Comparison of ENCODE assay signal across 22 mouse cellular contexts in the genomic region with DNA sequence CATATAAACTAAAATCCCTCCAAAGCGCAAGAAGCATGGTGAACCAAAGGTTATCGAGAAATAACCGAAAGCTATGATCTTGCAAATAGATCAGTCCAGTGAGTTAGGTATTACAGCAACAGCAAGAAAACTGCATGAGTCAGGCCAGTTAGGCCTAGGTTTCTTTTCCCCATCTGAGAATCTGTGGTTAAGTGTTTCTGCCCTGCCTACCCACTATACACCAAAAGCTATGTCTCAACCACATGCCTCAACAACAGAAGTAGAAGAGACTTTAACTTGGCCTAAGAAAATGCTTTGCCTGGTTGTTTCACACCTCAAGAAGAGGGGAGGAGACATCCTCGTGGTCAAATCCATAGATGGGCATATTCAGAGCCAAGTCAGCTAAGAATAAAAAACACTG.
DNase-seq lines count a peak whose midpoint lies in the region; ATAC-seq and TF ChIP-seq lines count a peak whose summit lies in the region.
"Had no signal": no experiment of that assay in that cellular context is flagged by ENCODE, and none has a peak within 500 bp of the region (broad histone marks: within the 10 kb centered on the region; RNA-seq: fewer than 3 reads in every experiment).

No protein-coding gene starts in this region.

- in situ Hi-C loops in CH12.LX (cut with MboI; ENCODE audit: low pct_ligation_motif_present, low pct_unique_long_range_greater_than_20kb, low sequenced_read_pairs) = no loop called here

- intact Hi-C loops in gastrocnemius, adult 2 months (cut with DNase I) = no loop called here

- H3K9ac ChIP-seq in CH12.LX (ENCODE audit: insufficient read depth, low read depth) = no peak overlapping the region; the same call in 1 of the 2 replicates
- no peak overlapping the region for H3K9ac ChIP-seq in liver, postnatal 0 days (replicated peaks)
- H3K9ac ChIP-seq in hindbrain, embryonic 11.5 days (ENCODE audit: low read depth, low read length) = no peak overlapping the region
- H3K9ac ChIP-seq: forebrain, embryonic 13.5 days; hindbrain, embryonic 13.5 days; neural tube, embryonic 12.5 days had no signal

- 84% methylated on average over 4 of the region's 4 CpGs for WGBS in liver, postnatal 0 days (ENCODE audit: insufficient replicate concordance)
- WGBS in hindbrain, embryonic 11.5 days = 92% methylated on average over 4 of the region's 4 CpGs

- TF ChIP-seq RAD21 in CH12.LX (IDR thresholded peaks at IDR 0.05; ENCODE audit: low read depth, low read length) = no peak

- H3K4me1 ChIP-seq in CH12.LX (ENCODE audit: control insufficient read depth in 1 of 2, insufficient read depth in 2 of 2) = peaks cover 5 to 15% of the 10 kb centered on the region in 2 experiments; a peak in 3 of 4 replicates
- peaks cover 10% of the 10 kb centered on the region for H3K4me1 ChIP-seq in embryonic fibroblast, embryonic 13.5 days (ENCODE audit: control insufficient read depth, insufficient read depth, low read length)
- peaks cover 25% of the 10 kb centered on the region for H3K4me1 ChIP-seq in liver, postnatal 0 days (ENCODE audit: insufficient read depth)
- no peaks in the 10 kb centered on the region for H3K4me1 ChIP-seq in hindbrain, embryonic 11.5 days (replicated peaks; ENCODE audit: control insufficient read depth, insufficient read depth, low read length)
- H3K4me1 ChIP-seq: forebrain, embryonic 13.5 days; hindbrain, embryonic 13.5 days; limb, embryonic 10.5 days; neural tube, embryonic 12.5 days had no signal

- ATAC-seq in liver, postnatal 0 days = no peak
- no peak for ATAC-seq in hindbrain, embryonic 11.5 days (ENCODE audit: low FRiP score)
- ATAC-seq: forebrain, embryonic 13.5 days; intestine, postnatal 0 days had no signal

- H3K4me3 ChIP-seq in CH12.LX (replicated peaks in 1 of 3; ENCODE audit: low read depth in 2 of 3, low read length in 2 of 3, poor library complexity in 1 of 3) = no peak overlapping the region
- H3K4me3 ChIP-seq in embryonic fibroblast, embryonic 13.5 days (ENCODE audit: insufficient read depth, low read length) = no peak overlapping the region
- H3K4me3 ChIP-seq in liver, postnatal 0 days (ENCODE audit: low read depth, low read length) = no peak overlapping the region
- H3K4me3 ChIP-seq in hindbrain, embryonic 11.5 days (ENCODE audit: low read depth, low read length) = no peak overlapping the region
- H3K4me3 ChIP-seq in gastrocnemius, adult 2 months = no peak overlapping the region
- H3K4me3 ChIP-seq: forebrain, embryonic 13.5 days; hindbrain, embryonic 13.5 days; layer of hippocampus, adult 2 months; limb, embryonic 10.5 days; megakaryocyte, embryonic 14.5 days; neural tube, embryonic 12.5 days had no signal

- H3K4me2 ChIP-seq in CH12.LX (ENCODE audit: insufficient read depth, low read depth, poor library complexity, severe bottlenecking) = no peak overlapping the region
- no peak overlapping the region for H3K4me2 ChIP-seq in liver, postnatal 0 days (ENCODE audit: low read depth, low read length)
- H3K4me2 ChIP-seq in hindbrain, embryonic 11.5 days (replicated peaks; ENCODE audit: low read depth, low read length) = no peak overlapping the region
- H3K4me2 ChIP-seq: forebrain, embryonic 13.5 days; hindbrain, embryonic 13.5 days; neural tube, embryonic 12.5 days had no signal

- TF ChIP-seq EP300 in CH12.LX (IDR thresholded peaks at IDR 0.05; ENCODE audit: low read length) = 0 out of 2 replicates have a peak, but pooled peaks have one; percentile 40
- no peak for TF ChIP-seq EP300 in liver, postnatal 0 days (IDR thresholded peaks at IDR 0.05; ENCODE audit: low read depth)

- dilution Hi-C loops in CH12.LX (cut with MboI; ENCODE audit: extremely low pct_ligation_motif_present, extremely low pct_unique_long_range_greater_than_20kb, low sequenced_read_pairs) = no loop called here

- no peak for TF ChIP-seq POLR2A in CH12.LX (IDR thresholded peaks at IDR 0.05; ENCODE audit: low read depth, low read length)
- TF ChIP-seq POLR2A in embryonic fibroblast, embryonic 13.5 days (IDR thresholded peaks at IDR 0.05; ENCODE audit: low read depth, low read length) = no peak

- H3K36me3 ChIP-seq in CH12.LX (replicated peaks in 1 of 2; ENCODE audit: control insufficient read depth in 1 of 2, insufficient read depth in 1 of 2, low read length in 1 of 2) = peaks cover 0 to 5% of the 10 kb centered on the region in 2 experiments
- H3K36me3 ChIP-seq in liver, postnatal 0 days (replicated peaks; ENCODE audit: insufficient read depth, low read length) = no peaks in the 10 kb centered on the region
- no peaks in the 10 kb centered on the region for H3K36me3 ChIP-seq in hindbrain, embryonic 11.5 days (ENCODE audit: control insufficient read depth, insufficient read depth, low read length)
- H3K36me3 ChIP-seq: hindbrain, embryonic 13.5 days; limb, embryonic 10.5 days; neural tube, embryonic 12.5 days had no signal

- no peak overlapping the region for H3K27ac ChIP-seq in CH12.LX (ENCODE audit: insufficient read depth, low read depth)
- peak overlapping the region; percentile 65 for H3K27ac ChIP-seq in embryonic fibroblast, embryonic 13.5 days (ENCODE audit: insufficient read depth, low read length)
- H3K27ac ChIP-seq in liver, postnatal 0 days (ENCODE audit: low read depth) = peak overlapping the region; percentile 37; the same call in 1 of the 2 replicates
- no peak overlapping the region for H3K27ac ChIP-seq in hindbrain, embryonic 11.5 days (ENCODE audit: low read depth, low read length)
- H3K27ac ChIP-seq in gastrocnemius, adult 2 months = no peak overlapping the region
- H3K27ac ChIP-seq: forebrain, embryonic 13.5 days; hindbrain, embryonic 13.5 days; layer of hippocampus, adult 2 months; limb, embryonic 10.5 days; neural tube, embryonic 12.5 days had no signal

- no peak for TF ChIP-seq CTCF in CH12.LX (conservative IDR thresholded peaks at IDR 0.05 in 1 of 2, IDR thresholded peaks at IDR 0.05 in 1 of 2; ENCODE audit: low read depth in 2 of 2, low read length in 2 of 2)
- TF ChIP-seq CTCF in embryonic fibroblast, embryonic 13.5 days (IDR thresholded peaks at IDR 0.05; ENCODE audit: borderline replicate concordance, insufficient read depth, low read length) = no peak
- TF ChIP-seq CTCF in liver, postnatal 0 days (IDR thresholded peaks at IDR 0.05; ENCODE audit: low read depth) = no peak
- no peak for TF ChIP-seq CTCF in gastrocnemius, adult 2 months (IDR thresholded peaks at IDR 0.05)

- DNase-seq in 3134 (ENCODE audit: extremely low read depth, insufficient read length, low spot score) = peak; percentile 35
- no peak for DNase-seq in CH12.LX (ENCODE audit: extremely low read depth)
- no peak for DNase-seq in liver, postnatal 0 days
- DNase-seq in left cerebral cortex, adult 8-10 months (ENCODE audit: low spot score in 2 of 2) = no peak
- DNase-seq in hindbrain, embryonic 11.5 days (ENCODE audit: low spot score) = no peak
- no peak for DNase-seq in gastrocnemius, adult 2 months
- no peak for DNase-seq in frontal cortex, postnatal 25 days (ENCODE audit: low spot score in 2 of 2)
- DNase-seq: adrenal gland, postnatal 25 days; cerebellum, postnatal 14 days; heart, adult 11 months; kidney, postnatal 10 days; lung, adult 2 months; right cerebral cortex, postnatal 25 days; thymus, postnatal 14 days had no signal

- no peaks in the 10 kb centered on the region for H3K9me3 ChIP-seq in CH12.LX (replicated peaks; ENCODE audit: low read length)
- no peaks in the 10 kb centered on the region for H3K9me3 ChIP-seq in liver, postnatal 0 days (ENCODE audit: low read length)
- no peaks in the 10 kb centered on the region for H3K9me3 ChIP-seq in hindbrain, embryonic 11.5 days (ENCODE audit: control insufficient read depth, low read length)
- H3K9me3 ChIP-seq: forebrain, embryonic 13.5 days; hindbrain, embryonic 13.5 days; limb, embryonic 10.5 days; megakaryocyte, embryonic 14.5 days; neural tube, embryonic 12.5 days had no signal

- H3K27me3 ChIP-seq in CH12.LX (replicated peaks) = no peaks in the 10 kb centered on the region
- H3K27me3 ChIP-seq in liver, postnatal 0 days (ENCODE audit: insufficient read depth, low read length) = no peaks in the 10 kb centered on the region
- no peaks in the 10 kb centered on the region for H3K27me3 ChIP-seq in hindbrain, embryonic 11.5 days (ENCODE audit: control insufficient read depth, insufficient read depth, low read length)
- H3K27me3 ChIP-seq: forebrain, embryonic 13.5 days; hindbrain, embryonic 13.5 days; megakaryocyte, embryonic 14.5 days; neural tube, embryonic 12.5 days had no signal

- H3K79me2 ChIP-seq in CH12.LX (replicated peaks; ENCODE audit: control insufficient read depth, extremely low read depth, insufficient read depth, poor library complexity, severe bottlenecking) = peaks cover 11% of the 10 kb centered on the region; the same call in 1 of the 2 replicates

TF ChIP-seq in CH12.LX, 34 proteins besides CTCF, POLR2A, EP300 and RAD21:
- TF ChIP-seq MXI1 (IDR thresholded peaks at IDR 0.05; ENCODE audit: low read depth, low read length) (no peak), UBTF (IDR thresholded peaks at IDR 0.05; ENCODE audit: low read depth, low read length) (no peak), MYC (IDR thresholded peaks at IDR 0.05; ENCODE audit: low read depth, low read length) (peak; percentile 50; the same call in 1 of the 2 replicates), KAT2A (IDR thresholded peaks at IDR 0.05; ENCODE audit: insufficient replicate concordance, low read length) (no peak), MAX (IDR thresholded peaks at IDR 0.05; ENCODE audit: low read length) (0 out of 2 replicates have a peak, but pooled peaks have one; percentile 28), JUND (conservative IDR thresholded peaks at IDR 0.05; ENCODE audit: low read depth, low read length) (no peak), TBP (conservative IDR thresholded peaks at IDR 0.05; ENCODE audit: low read depth, low read length) (no peak), SIN3A (IDR thresholded peaks at IDR 0.05; ENCODE audit: low read length) (0 out of 2 replicates have a peak, but pooled peaks have one; percentile 42)

Comparison
In these comparisons a context has a peak if more than half of its experiments do, and no peak if none do; other contexts are left out.
1. H3K27ac ChIP-seq: peak in embryonic fibroblast, embryonic 13.5 days (single experiment) and liver, postnatal 0 days (single experiment); none in CH12.LX (single experiment), hindbrain, embryonic 11.5 days (single experiment) and gastrocnemius, adult 2 months (single experiment).